Mouse (Mus musculus) spleen, embryonic (tissue): ENCODE data around the gene Ccdc152.
"Not testable (repeated sequence)": the region's sequence is repeated elsewhere in the genome, so short reads cannot be mapped to it uniquely, and the experiment has no call there.

Experiments used
- CTCF ChIA-PET: fragments of 350-600 bp; sonication (Branson Sonifier 250); formaldehyde crosslinking; loops from one replicate; lab custom pipeline; 2022; lab: Charles Lee

The Ccdc152 gene

DNA sequence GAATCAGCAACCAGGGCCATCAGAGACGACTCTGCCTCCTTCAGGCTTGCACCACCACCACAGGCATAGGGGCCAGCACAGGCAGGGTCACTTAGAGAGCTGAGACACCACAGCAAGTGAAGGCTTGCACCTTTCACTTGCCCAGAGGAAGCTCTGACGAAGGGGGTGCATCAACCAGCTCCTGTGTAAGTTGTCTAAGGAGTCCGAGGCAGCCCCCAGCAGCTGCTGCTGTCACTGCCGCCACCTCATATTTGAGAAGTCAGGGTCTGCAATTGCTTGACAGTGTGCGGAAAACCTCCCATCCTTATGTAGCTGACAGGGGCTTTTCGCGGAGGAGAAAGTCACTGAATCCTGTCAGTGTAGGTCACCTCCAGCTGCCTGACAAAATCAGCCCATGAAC lies 24.1 kb downstream of the Ccdc152 start:
- CTCF ChIA-PET = no interaction called here

DNA sequence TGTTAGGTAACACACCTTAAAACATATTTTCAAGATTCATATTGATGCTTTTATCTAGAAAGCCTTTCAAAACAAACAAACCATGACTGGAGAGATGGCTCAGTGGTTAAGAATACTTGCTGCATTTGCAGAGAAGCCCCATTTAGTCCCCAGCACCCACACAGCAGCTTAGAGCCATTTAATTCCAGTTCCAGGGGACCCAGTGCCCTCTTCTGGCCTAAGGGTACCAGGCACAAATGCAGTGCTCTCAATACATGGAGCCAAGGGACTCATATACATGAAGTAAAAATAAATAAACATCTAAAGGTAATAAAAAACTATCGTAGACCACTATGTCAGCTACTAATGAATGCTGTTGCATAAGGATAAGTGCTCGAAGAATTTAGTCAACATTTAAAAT lies 25.9 kb downstream of the Ccdc152 start:
- CTCF ChIA-PET = no interaction called here

DNA sequence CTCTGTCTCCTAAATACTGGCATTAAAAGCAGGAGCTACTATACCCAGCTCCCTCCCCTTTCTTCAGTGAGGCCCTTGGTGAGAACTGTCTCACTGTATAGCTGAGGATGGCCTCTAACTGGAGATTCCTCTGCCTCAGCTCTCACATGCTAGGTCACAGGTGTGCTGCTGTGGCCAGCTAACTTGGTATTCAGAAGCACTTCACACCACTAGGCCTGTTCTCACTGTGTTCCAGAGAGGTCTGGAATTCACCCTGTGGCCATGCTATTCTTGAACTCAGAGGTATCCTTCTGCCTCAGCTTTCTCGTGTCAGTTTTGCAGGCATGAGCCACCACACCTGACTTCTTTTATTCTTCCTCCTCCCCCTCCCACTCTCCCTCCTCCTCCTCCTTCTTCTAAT lies 30.1 kb downstream of the Ccdc152 start:
- CTCF ChIA-PET = no interaction called here

DNA sequence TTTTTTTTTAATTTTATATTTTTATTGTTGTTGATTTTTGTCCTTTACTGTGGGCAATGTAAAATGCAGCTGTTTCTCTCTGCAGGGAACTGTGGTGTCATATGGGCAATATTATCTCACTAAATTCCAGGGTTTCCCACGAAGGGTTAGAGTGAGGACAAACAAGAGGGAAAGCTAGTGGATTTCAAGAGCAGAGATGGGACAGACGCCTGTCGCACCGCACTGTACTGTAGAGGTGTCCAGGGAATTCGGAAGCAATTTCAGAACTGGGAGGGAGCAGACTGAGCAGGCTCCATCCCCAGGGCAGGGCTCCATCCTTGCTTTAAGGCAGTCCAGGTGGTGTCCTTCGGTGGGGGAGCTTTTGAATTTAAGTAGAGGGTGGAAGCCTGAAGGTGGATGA lies 32.1 kb downstream of the Ccdc152 start:
- CTCF ChIA-PET = no interaction called here

DNA sequence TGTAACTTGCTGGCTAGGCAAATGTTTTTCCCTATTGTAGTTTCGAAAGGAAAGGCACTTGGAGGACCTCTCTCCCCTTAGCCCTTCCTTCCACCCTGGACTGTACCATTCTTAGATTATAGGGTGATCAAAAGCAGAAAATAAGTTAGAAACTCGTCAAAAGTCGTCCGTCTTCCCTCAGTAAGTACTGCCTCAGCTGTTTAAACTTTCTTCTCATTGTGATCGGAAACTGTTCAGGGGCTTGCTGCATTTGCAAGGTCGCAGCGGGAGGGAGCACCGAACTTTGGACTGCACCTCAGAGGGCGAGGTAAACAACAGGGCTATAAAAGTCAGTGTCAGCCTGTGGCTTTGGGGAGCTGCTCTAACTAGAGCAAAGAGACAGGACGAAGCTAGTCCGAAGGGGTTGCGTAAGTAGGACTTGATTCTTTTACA lies 32.7 kb downstream of the Ccdc152 start:
- CTCF ChIA-PET = no interaction called here

DNA sequence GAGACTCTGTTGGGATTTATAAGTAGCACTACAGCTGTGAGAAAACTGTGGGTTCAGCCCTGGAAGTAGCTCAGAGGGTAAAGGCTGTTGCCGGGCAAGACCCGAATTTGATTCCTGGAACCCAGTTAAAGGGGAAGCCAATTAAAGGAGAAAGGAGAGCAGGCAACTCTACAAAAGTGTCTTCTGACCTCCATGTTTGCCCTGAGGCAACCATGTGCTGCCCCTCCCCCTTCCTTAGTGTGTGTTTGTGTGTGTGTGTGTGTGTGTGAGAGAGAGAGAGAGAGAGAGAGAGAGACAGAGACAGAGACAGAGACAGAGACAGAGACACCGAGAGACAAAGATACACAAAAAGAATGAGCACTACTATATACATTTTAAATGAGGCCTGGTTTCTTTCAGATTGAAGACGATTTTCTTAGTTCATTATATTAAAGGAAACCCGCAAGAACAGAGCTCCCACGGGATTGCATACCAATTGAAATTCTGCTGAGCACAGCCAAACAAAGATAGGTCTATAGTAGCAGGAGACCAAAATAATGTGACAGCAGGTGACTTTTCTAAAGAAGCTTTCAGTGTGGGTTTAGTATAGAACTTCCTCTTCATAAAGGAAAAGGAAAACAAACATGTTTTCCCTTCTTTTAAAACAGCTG lies 33.2 kb downstream of the Ccdc152 start:
- CTCF ChIA-PET = no interaction called here

DNA sequence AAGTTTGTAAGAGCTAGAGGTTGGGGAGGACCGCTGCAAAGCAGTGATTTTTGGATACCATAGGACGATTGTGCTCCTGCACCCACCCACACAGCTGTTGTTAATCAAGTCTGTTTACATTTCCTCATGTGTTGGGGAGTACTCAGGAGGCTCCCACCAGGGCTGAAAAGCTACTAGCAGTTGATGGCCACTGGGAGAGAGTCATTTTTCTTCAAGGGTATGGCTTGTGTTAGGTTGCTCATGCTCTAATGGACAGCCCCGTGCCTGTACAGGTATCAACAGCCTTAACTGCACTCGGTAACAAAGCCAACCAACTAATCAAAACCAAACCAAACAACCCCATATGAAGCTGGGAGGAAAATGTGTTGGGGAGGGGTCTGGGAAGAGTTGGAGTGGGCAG lies 33.8 kb downstream of the Ccdc152 start:
- CTCF ChIA-PET = no interaction called here

DNA sequence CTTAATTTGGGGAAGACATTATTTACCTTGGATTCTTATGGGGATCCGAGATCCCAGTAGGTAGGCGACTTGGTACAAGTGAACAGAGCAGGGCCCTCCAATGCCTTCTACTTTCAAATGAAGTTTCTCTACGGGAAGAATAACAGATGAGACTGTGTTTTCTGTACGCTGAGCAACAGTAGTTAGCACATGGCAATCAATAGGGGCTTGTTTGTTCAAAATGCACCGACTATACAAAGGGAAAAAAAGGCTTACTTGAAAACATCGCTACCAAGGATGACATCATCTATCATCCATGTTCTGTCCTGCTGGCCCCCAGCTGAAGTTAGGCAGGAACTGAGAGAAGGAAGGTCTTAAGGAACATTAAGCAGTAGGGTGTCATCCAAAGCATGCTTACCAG lies 35.1 kb downstream of the Ccdc152 start, which contains the start of gene Selenop:
Gene Selenop, plus strand, starts transcription at position 301 of the 400 bp plus-strand sequence.
- CTCF ChIA-PET = no interaction called here

DNA sequence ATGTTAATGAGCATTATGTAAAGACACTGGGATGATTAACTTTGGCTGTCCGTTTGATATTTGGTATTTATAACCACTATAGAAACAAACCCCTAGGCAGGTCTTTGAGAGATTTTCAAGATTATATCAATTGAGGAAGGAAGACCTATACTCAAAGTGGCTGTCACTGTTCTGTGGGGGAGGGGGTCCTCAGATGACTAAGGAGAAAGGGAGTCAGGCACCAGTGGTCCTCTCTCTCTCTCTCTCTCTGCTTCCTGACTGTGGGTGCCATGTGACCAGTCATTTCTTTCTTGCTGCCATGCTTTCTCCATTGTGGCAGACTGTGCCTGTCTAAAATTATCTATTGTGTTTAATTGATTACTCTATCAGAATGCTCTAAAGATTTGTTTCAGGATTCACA lies 38.5 kb downstream of the Ccdc152 start:
- CTCF ChIA-PET = no interaction called here

DNA sequence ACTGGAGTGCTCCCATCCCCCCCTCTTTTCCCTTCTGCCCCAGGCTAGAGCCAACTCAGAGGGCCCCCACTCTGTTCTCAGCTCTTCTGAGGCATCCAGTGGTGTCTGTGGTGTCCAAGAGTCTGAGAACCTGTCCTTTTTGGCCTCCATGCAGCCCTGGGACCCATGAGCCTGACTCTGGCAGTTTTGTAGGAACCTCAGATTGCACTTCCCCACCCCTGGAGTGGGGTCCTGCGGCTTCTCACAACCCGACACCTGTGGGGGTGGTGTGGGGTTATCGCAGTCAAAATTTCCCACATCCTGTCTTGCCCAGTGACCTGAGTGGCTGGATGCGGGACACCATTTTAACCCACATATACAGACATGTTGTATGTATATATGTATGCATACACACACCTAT lies 39.0 kb downstream of the Ccdc152 start:
- CTCF ChIA-PET = no interaction called here

DNA sequence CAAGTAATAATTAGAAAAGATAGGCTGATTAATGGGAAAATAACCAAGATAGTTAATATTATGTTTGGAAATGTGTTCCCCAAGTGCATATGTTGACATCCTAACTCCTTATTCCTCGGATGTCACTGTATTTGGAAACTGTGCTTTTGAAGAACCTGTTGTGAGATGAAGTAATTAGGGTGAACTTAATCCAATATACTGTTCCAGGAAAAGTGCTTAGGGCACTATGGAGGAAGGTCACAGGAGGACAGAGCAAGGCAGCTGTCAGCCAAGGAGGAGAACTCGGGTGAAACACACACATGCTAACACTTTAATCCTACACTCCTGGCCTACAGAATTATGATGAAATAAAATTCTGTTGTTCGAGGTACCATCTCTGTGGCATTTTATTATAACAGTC lies 40.4 kb downstream of the Ccdc152 start:
- CTCF ChIA-PET = no interaction called here

DNA sequence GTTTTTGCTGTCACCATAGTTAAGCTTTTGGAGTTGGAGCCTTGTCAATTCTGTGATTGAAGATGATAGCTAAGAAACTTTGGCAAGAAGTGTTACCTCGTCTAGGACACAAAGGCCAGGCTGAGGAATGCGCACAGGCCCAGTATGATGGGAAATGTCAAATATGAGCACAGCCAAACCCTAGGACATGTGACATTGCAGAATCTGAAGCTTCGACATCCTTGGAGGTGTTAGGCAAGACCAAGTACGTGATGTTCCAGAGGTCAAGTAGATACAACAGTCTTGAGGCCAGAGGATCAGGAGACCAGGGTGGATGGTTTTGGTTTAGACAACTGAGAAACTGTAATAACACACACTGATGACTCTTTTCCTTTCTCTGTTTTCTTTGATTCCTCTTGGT lies 43.0 kb downstream of the Ccdc152 start:
- CTCF ChIA-PET = interaction anchor here (0.7 kb wide), 1 partner anchor 149 kb away, joined by 3 read pairs; no protein-coding TSS in a partner anchor

DNA sequence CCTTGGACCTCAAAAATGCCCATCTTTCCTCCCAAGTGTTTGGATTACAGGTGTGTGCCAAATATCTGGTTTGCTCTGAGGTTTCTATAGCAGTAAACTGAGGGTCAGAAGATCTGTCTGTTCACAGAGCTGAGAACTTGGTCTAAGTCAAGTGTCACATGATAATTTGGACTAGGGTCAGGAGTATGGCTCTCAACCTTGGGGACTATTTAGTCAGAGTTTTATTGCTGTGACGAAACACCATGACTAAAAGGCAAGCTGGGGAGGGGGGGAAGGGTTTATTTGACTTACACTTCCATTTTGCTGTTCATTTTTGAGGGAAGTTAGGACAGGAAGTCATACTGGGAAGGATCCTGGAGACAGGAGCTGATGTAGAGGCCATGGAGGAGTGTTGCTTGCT lies 44.3 kb downstream of the Ccdc152 start:
- CTCF ChIA-PET = interaction anchor here (0.6 kb wide), 1 partner anchor 84 kb away, joined by 5 read pairs; no protein-coding TSS in a partner anchor

DNA sequence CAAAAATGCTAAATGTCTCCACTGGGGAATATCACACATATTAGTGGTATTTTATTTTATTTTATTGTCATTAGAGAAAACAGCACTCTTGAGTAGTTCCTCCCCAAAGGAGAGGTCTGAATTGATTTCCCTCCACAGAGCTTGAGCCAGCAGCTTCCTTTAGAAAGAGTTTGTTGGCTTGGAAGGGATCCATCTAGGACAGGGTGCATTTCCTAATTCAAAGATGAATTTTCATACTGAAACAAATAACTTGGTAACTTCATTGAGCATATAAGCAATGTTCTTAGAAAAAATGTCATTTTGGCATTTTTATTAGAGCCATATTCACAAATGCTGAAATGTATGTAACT lies 51.6 kb downstream of the Ccdc152 start:
- CTCF ChIA-PET = no interaction called here

DNA sequence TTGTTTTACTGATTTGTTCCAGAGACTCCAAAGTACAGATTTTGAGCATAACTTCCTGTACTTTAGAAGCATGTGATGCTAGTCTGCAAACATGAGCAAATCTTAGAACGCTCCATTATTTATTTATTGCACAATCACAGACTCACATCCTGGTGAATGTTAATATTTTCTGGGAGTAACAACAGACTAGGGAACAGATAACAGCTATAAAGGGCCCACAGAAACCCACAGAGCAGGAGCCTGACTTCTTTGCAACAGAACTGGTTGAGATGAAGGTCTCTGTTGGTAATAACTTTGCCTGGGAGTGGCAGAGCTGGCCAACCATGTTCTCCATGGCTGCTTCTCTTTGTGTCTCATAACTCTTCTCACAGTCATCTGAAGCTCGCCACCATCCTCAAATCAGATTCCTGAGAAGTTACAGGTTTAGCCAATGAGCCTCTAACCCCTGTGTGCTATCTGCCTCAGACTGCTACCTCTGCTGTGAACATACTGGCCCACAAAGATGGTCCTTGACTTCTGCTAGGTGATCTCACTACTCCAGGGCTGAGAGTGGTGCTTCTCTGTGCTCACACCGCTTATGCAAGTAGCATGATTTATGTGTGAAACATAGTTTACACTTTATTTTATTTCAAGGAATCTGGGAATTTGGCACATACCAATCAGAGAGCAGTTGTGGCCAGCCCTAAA lies 52.2 kb downstream of the Ccdc152 start:
- CTCF ChIA-PET = no interaction called here

DNA sequence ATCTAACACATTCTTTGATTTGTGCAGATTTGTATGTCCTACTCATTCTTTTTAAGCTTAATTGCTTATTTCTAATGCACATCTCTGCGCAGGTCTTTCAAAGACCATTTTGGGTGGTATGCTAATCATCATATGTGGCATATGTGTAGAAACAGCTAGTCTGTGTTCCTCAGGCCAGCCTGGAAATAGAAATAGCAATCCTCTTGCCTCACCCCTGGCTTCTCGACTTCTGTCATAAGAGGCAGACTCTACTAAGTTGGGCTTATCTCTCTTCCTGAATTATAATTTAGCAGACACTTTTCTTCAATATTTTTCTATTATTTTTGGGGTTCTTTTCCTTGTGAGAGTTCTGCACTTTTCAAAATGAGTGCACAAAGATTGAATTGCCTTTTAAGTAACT lies 52.7 kb downstream of the Ccdc152 start:
- CTCF ChIA-PET = no interaction called here

DNA sequence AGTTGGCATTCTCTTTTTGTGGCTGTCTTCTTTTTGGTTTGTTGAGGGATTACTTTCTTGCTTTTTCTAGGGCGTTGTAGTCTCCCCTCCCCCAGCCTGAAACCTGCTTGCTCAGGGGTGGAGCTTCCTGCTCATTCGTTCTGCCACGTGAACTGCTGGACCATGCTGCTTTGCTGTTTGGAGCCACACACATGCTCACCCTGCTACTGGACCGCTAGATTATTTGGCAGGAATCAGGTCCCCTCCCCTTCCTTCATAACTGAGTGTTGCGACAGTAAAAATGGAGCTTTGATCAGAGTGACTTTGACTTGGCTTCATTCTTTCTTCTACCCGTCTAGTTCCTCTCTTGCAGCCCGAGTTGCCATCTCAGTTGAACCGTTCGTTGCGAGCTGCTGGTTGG lies 58.3 kb downstream of the Ccdc152 start:
- CTCF ChIA-PET = not testable (repeated sequence)

DNA sequence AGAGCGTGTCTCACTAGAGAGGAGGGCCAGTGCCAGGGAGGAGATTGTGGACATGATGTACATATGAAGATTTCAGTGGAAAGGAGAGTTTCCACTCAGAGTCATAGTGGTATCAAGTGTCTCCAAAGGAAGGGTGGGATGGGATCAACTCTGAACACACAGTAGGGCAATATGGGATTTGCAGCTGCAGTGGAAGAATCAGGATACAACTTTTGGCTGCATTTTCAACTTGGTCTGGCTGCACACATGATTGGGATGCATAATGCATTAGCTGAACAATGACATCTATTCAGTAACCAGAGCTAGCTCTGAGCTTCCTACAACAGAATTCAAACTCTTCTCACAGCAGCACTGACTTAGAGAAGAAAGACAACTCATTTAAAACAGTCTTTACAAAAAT lies 65.4 kb downstream of the Ccdc152 start:
- CTCF ChIA-PET = no interaction called here

DNA sequence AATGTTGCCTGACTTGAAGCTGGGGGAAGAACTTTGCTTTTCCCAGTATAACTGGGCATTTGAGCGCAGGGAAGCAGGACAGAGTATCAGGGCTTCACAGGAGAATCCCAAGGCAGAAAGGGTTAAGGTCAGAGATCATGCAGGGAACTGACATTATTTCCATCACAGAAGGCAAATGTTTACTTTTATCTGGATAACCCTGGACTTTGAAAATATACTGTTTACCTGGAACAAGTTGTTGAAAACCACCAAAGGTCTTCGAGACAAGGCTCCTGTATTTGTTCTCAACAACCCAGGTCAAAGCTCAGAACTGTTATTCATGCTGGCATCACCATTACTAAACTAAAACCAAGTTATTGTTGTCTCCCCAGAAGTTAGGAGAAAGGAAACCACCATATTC lies 67.0 kb downstream of the Ccdc152 start:
- CTCF ChIA-PET = no interaction called here

DNA sequence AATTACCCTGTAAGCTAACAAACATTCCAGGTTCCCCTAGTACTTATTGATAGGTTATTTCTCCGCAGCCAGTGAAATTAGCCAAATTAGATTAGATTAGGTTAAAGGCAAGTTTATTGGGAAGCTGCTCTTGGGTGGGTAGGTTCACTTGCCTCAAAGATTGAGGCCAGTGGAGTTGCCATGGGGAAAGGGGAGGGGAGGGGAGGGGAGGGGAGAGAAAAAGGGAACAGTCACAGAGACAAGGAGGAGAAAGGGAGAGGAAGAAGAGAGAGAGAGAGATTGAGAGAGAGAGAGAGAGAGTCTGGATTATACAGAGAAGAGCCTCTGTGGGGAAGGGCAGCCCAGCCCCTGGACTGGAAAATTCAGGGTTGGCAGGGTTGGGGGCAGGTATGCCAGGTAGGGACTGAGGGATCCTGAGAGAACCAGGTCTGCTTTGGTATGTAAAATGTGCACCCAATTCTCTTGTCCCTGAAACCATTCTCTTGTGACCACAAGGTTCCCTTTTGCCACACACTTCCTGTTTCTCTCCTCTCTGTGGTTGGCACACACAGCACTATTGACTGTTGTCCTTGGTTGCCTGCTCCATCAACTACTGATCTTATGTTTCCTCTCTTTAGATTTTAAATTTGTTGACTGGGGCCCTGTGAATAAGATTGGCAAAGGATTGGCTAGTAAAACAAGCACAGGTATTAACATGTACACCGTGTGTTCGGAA lies 69.3 kb downstream of the Ccdc152 start:
- CTCF ChIA-PET = no interaction called here

DNA sequence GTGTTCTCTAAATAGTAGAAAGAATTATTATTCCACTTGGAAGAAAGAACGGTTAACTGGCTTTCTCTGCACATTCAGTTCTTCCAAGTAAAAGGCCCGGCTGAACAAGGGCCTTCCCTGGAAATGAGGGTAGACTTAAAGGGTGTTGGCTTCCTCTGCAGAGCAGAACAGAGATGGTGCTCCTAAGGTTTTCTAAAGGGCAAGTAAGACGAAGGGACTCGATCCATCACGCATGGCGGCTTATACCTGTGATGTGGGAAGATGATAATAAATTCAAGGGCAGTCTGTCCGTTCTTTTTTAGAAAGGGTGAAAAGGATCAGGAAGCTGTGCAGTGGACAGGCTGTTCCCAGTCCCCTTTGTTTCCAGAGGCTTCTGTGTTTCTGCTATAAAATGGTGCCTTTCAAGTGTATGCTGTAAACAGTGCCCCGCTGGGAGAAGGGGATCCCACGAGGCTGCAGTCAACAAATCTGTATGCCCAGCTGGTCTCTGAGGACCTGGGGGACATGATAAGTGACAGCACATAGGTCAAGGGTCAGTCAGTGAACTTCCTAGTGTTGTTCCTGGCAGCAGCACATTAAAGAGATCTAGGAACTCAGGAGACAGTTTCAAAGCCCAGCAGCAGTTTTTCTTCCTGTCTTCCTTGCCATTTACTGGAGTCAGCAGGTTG lies 71.0 kb downstream of the Ccdc152 start:
- CTCF ChIA-PET = no interaction called here

DNA sequence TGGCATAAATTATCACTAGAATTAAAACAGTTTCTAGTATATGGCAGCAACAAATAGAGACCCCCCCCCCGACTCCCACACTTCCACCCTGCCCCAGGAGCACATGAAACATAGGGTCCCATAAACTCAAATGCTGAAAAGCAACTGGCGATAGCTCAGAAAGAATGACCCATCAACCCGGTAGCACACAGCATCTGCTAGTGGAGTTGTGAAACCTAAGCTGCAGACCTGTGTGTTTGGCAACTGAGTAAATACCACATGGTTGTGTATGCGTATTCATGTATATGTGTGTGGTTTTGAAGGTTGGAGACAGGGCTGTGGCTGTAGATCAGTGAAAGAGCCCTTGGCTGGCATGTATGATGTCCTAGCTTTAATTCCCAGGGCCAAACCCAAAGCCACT lies 72.3 kb downstream of the Ccdc152 start:
- CTCF ChIA-PET = no interaction called here
